In the genomic region with DNA sequence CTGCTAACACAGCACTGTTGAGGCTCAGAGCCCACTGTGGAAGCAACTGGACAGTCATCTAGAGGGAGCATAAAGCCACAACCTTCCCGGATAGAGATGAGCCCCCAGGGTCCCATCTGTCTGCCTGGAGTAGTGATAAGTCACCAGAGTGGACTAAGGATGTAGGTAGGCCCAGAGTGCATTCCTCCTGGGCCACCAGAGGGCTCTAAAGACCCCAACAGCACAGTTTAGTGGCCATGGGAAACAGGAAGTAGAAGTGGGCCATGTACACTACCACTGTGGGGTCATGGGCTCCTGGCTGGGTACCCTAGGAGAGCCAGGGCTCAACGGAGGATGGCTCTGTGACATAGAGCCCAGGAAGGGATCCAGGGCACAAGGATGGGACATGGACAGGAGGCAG, we compare ENCODE assay signal across 8 mouse cellular contexts. TPM values are rescaled to one million over a fixed set of nuclear protein-coding genes. Genes with fewer than 3 reads are reported as not detected.
DNase-seq lines count a peak whose midpoint lies in the region; ATAC-seq and TF ChIP-seq lines count a peak whose summit lies in the region.
"Had no signal": no experiment of that assay in that cellular context is flagged by ENCODE, and none has a peak within 500 bp of the region (broad histone marks: within the 10 kb centered on the region; RNA-seq: fewer than 3 reads in every experiment).

No protein-coding gene starts in this region.

- no peak for DNase-seq in layer of hippocampus, adult 2 months (ENCODE audit: low spot score in 2 of 2)
- DNase-seq in layer of hippocampus, adult 8-10 months (ENCODE audit: low spot score in 2 of 2) = no peak
- peak; percentile 41 for DNase-seq in A20 (ENCODE audit: low read depth, low spot score)
- peak; percentile 17 for DNase-seq in MEL (ENCODE audit: low read depth, low spot score)
- no peak for DNase-seq in limb, embryonic 10.5 days (ENCODE audit: low spot score)
- no peak for DNase-seq in kidney, adult 9 months
- DNase-seq: cerebellum, adult 9-10 months had no signal

- peaks cover 10 to 31% of the 10 kb centered on the region in 2 experiments for H3K4me1 ChIP-seq in MEL (ENCODE audit: control insufficient read depth in 1 of 2, insufficient read depth in 2 of 2, low read length in 2 of 2)
- H3K4me1 ChIP-seq in limb, embryonic 10.5 days = peaks cover 60% of the 10 kb centered on the region

- no peaks in the 10 kb centered on the region for H3K27me3 ChIP-seq in MEL (ENCODE audit: control insufficient read depth in 1 of 2, insufficient read depth in 2 of 2, low read length in 2 of 2)
- no peaks in the 10 kb centered on the region for H3K27me3 ChIP-seq in limb, embryonic 10.5 days (ENCODE audit: low read depth, poor library complexity, severe bottlenecking)

- TF ChIP-seq CTCF in layer of hippocampus, adult 2 months (conservative IDR thresholded peaks at IDR 0.05) = peak; percentile 53
- TF ChIP-seq CTCF in MEL (IDR thresholded peaks at IDR 0.05 in 2 of 3, conservative IDR thresholded peaks at IDR 0.05 in 1 of 3; ENCODE audit: control insufficient read depth in 1 of 3, insufficient read depth in 1 of 3, low read depth in 2 of 3, low read length in 3 of 3, poor library complexity in 1 of 3, severe bottlenecking in 1 of 3) = peak in 1 of 3 experiments; percentile 36; a peak in 2 of 6 replicates

- no peaks in the 10 kb centered on the region for H3K9me3 ChIP-seq in MEL (replicated peaks; ENCODE audit: insufficient read depth, low read length)
- H3K9me3 ChIP-seq in limb, embryonic 10.5 days (replicated peaks) = no peaks in the 10 kb centered on the region

- H3K36me3 ChIP-seq in MEL (ENCODE audit: control insufficient read depth in 1 of 2, insufficient read depth in 2 of 2, low read length in 2 of 2) = peaks cover 0 to 22% of the 10 kb centered on the region in 2 experiments; a peak in 2 of 4 replicates
- peaks cover 91% of the 10 kb centered on the region for H3K36me3 ChIP-seq in limb, embryonic 10.5 days

- no peak for ATAC-seq in frontal cortex, adult (ENCODE audit: low TSS enrichment)

- 84% methylated on average over 2 of the region's 2 CpGs for WGBS in limb, embryonic 10.5 days

- H3K27ac ChIP-seq in layer of hippocampus, adult 2 months = peak overlapping the region; percentile 80
- H3K27ac ChIP-seq in MEL (ENCODE audit: control insufficient read depth, low read depth, low read length) = no peak overlapping the region
- H3K27ac ChIP-seq in limb, embryonic 10.5 days = peak overlapping the region; percentile 84

- peak; percentile 5 for TF ChIP-seq RAD21 in MEL (IDR thresholded peaks at IDR 0.05; ENCODE audit: low read depth, low read length)

- TF ChIP-seq EP300 in MEL (IDR thresholded peaks at IDR 0.05; ENCODE audit: low read depth in 1 of 2, low read length in 2 of 2) = no peak

- H3K79me2 ChIP-seq in MEL (ENCODE audit: control insufficient read depth, insufficient read depth, low read length, poor library complexity) = no peaks in the 10 kb centered on the region; the same call in 1 of the 2 replicates

- H3K9ac ChIP-seq in MEL (ENCODE audit: control insufficient read depth, low read depth, low read length, poor library complexity, severe bottlenecking) = no peak overlapping the region

- H3K4me3 ChIP-seq in layer of hippocampus, adult 2 months = no peak overlapping the region
- no peak overlapping the region for H3K4me3 ChIP-seq in MEL (ENCODE audit: control insufficient read depth in 1 of 2, insufficient read depth in 1 of 2, low read depth in 2 of 2, low read length in 2 of 2)
- no peak overlapping the region; the same call in 1 of the 2 replicates for H3K4me3 ChIP-seq in limb, embryonic 10.5 days

- TF ChIP-seq POLR2A in MEL (IDR thresholded peaks at IDR 0.05; ENCODE audit: control insufficient read depth in 1 of 2, insufficient read depth in 1 of 2, low read depth in 1 of 2, low read length in 2 of 2, poor library complexity in 1 of 2) = no peak

TF ChIP-seq in MEL, 35 proteins besides CTCF, POLR2A, EP300 and RAD21:
- peak; percentile 29; the same call in 1 of the 2 replicates for TF ChIP-seq SMC3 (IDR thresholded peaks at IDR 0.05; ENCODE audit: low read depth, low read length)
- TF ChIP-seq USF1 (IDR thresholded peaks at IDR 0.05; ENCODE audit: low read depth, low read length) = no peak

RNA-seq across cellular contexts. Expression of a gene that starts 8.0 kb away (rescaled TPM):
- 100 to 1,000 TPM; 187 to 201 TPM for total RNA-seq in layer of hippocampus, adult 2 months (2021)
- 100 to 1,000 TPM; 160 to 168 (median 167) TPM for total RNA-seq in layer of hippocampus, adult 8-10 months (2022)
- total RNA-seq in MEL (2012; rRNA removed) = 4.6 and 5.9 TPM in 2 replicates
- 10 to 100 TPM in 1 of 2 experiments, not detected in 1; 35.7 TPM for polyA plus RNA-seq in MEL (2012; ENCODE audit: insufficient read depth in 1 of 2, insufficient read length in 2 of 2, low read depth in 1 of 2, low replicate concordance in 2 of 2, missing spikeins in 1 of 2)
- polyA plus RNA-seq in limb, embryonic 10.5 days (2016; fragmentation: Nextera tagmentation; extraction: Ambion mirVana) = 36.6 and 47.0 TPM in 2 replicates

RNA-seq across cellular contexts. Expression of a gene that starts 33.7 kb away (rescaled TPM):
- 10 to 100 TPM; 23.9 to 24.8 TPM for total RNA-seq in layer of hippocampus, adult 2 months (2021)
- total RNA-seq in layer of hippocampus, adult 8-10 months (2022) = 10 to 100 TPM; 18.1 to 25.0 (median 22.8) TPM
- 8.6 and 14.1 TPM in 2 replicates for total RNA-seq in MEL (2012; rRNA removed)
- 10 to 100 TPM in 1 of 2 experiments, not detected in 1; 11.2 TPM for polyA plus RNA-seq in MEL (2012; ENCODE audit: insufficient read depth in 1 of 2, insufficient read length in 2 of 2, low read depth in 1 of 2, low replicate concordance in 2 of 2, missing spikeins in 1 of 2)
- polyA plus RNA-seq in limb, embryonic 10.5 days (2016; fragmentation: Nextera tagmentation; extraction: Ambion mirVana) = 4.3 and 5.8 TPM in 2 replicates

Comparison
In these comparisons a context has a peak if more than half of its experiments do, and no peak if none do; other contexts are left out.
1. DNase-seq: peak in A20 (single experiment) and MEL (single experiment); none in layer of hippocampus, adult 2 months (0 of 2), layer of hippocampus, adult 8-10 months (0 of 2), limb, embryonic 10.5 days (single experiment) and kidney, adult 9 months (single experiment).
2. RNA of a gene that starts 8.0 kb away (total RNA-seq): 187 to 201 TPM in layer of hippocampus, adult 2 months and 160 to 168 TPM in layer of hippocampus, adult 8-10 months; 4.6 to 5.9 TPM in MEL; every median in the first group is over 10 times any median in the second.